Mouse (Mus musculus): ENCODE results near the gene Nags.

The Nags gene

DNA sequence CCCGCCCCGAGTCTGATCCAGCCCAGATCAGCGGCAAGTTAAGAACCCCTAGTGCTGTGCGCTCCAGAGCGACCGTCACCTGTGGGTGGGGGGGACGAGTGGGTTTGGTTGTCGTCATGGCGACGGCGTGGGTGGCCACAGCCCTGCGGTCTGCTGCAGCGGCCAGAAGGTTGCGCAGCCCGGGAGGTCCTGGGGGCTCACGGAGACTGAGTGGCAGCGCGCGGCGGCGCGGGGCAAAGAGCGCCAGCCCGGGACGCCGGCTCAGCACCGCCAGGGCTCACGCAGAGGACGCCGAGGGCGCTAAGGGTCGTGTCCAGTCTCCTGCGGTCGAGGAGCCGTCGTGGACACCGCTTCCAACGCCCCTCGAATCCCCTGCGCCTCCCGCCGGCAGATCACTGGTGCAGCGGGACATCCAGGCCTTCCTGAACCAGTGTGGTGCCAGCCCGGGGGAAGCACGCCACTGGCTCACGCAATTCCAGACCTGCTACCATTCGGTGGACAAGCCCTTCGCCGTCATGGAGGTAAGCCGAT is at the start of gene Nags:
Gene Nags (plus strand): TSS at position 43 of the 531 bp plus-strand sequence.
- DNase-seq (ENCODE audit: low spot score) = no peak

DNA sequence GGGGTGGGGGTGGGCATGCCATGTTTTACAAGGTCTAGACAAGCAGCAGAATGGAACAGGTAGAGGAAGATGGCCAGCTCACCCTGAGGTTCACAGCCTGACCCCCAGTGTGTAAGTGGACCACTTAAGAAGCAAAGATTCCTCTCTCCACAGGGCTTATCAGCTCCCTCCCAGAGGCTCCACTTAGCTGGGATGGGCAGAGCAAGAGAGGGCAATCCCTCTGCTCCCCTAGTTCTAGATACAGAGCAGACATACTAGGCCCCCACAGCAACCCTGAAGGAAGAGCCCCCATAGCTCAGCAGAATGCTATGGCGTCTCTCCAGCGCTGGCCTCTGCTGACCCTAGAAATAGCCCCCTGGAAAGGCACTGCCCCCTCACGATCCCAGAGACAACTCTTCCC is 49.6 kb upstream of the Nags start:
- no peak for DNase-seq (ENCODE audit: low spot score)

DNA sequence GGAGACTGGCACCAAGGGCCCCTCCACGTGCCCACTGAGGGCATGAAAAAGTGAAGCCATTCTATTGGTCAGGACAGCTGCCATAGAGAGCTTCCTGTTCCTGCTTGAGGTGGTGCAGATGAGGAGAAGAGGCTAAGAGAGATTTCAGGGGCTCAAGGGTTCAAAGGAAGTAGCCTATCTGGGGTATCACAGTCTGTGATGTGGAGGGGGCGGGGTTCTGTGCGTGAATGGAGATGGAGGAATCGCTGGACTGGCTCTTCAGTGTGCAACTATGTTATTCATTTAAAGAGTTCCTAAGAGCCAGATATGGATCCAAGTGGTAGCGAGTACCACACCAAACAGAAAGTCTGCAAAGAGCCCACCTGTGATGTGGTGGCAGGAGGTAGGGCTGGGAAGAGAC is 48.9 kb upstream of the Nags start:
- DNase-seq (ENCODE audit: low spot score) = no peak

- peak; percentile 65 for DNase-seq (ENCODE audit: low spot score)
Measured at GRCm38 (mm10) chr11:102096887-102097391, 48.4 kb upstream of the Nags start.

GRCm38 (mm10) chr11:102101219-102101618 is 44.1 kb upstream of the Nags start, which contains the start of gene Ppy:
Ppy (minus strand) TSS chr11:102101319.
- DNase-seq (ENCODE audit: low spot score) = no peak

- DNase-seq (ENCODE audit: low spot score) = peak; percentile 49
Measured at GRCm38 (mm10) chr11:102102485-102103258, 42.6 kb upstream of the Nags start.

DNA sequence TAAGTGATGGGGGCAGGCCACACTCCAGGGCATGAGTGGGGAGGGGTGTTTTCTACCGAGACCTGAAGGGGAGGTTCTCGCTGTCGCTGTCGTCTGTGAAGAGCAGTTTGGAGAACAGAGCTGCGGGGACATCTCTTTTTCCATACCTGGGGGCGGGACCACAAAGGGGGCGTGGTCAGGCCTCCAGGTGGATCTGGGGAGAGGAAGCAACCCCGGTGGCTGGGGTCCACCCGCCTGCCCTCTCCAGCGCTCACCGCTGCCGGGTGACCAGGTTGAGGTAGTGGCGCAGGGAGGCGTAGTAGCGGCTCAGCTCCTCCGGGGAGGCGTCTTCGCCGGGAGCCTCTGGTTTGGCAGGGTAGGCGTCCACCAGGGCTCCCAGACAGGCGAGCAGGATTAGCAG is 38.4 kb upstream of the Nags start:
- no peak for DNase-seq (ENCODE audit: low spot score)

GRCm38 (mm10) chr11:102107732-102108131 is 37.6 kb upstream of the Nags start, which contains the start of gene Pyy:
Pyy (minus strand) TSS chr11:102107832.
- no peak for DNase-seq (ENCODE audit: low spot score)

- no peak for DNase-seq (ENCODE audit: low spot score)
Measured at GRCm38 (mm10) chr11:102111576-102111975, 33.7 kb upstream of the Nags start.

DNA sequence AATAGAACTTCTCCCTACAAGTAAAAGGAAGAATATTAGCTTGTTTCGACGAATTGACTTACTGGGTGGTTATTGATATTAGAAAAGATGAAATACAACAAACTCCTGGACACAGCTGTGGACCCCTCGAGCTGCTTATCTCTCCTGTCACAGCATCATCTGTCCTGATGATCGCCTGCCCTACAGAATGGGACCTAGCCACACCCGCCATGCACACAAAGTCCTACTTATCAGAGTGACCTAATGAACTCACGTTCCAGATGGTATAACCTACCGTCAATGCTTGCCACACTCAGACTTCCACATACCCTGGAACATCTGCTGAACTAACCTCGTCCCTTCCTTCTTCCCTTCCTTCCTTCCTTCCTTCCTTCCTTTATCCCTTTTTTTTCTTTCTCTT is 29.1 kb upstream of the Nags start:
- DNase-seq (ENCODE audit: low spot score) = no peak

DNA sequence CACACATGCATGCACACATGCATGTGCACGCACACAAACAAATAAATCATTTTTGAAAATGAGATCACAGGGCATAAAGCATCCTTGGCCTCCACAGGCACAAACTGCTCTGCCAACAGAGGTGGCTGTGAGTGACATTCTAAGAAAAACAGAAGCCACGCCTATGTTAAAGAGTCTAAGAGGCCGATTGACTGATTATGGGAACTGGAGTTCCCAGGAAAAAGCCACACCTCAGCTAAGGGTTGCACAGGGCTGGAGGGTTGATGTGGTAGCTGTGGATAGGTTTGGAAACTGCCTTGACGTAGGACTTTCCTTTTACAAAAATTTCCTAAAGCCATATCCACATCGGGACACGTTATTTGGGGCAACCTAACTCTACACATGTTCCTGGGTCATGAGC is 27.9 kb upstream of the Nags start:
- no peak for DNase-seq (ENCODE audit: low spot score)

GRCm38 (mm10) chr11:102134516-102134915 is 10.8 kb upstream of the Nags start:
- DNase-seq (ENCODE audit: low spot score) = no peak

GRCm38 (mm10) chr11:102137625-102138446 is 7.5 kb upstream of the Nags start:
- no peak for DNase-seq (ENCODE audit: low spot score)

- DNase-seq (ENCODE audit: low spot score) = peak; percentile 65
Measured at GRCm38 (mm10) chr11:102138447-102138740, 6.9 kb upstream of the Nags start.

GRCm38 (mm10) chr11:102140508-102140907 is 4.8 kb upstream of the Nags start:
- peak; percentile 50 for DNase-seq (ENCODE audit: low spot score)

- no peak for DNase-seq (ENCODE audit: low spot score)
Measured at GRCm38 (mm10) chr11:102142355-102142754, 3.0 kb upstream of the Nags start.

GRCm38 (mm10) chr11:102144957-102145470 is 299 bp upstream of the Nags start:
- no peak for DNase-seq (ENCODE audit: low spot score)

GRCm38 (mm10) chr11:102146005-102146404 is 692 bp downstream of the Nags start:
- no peak for DNase-seq (ENCODE audit: low spot score)

DNA sequence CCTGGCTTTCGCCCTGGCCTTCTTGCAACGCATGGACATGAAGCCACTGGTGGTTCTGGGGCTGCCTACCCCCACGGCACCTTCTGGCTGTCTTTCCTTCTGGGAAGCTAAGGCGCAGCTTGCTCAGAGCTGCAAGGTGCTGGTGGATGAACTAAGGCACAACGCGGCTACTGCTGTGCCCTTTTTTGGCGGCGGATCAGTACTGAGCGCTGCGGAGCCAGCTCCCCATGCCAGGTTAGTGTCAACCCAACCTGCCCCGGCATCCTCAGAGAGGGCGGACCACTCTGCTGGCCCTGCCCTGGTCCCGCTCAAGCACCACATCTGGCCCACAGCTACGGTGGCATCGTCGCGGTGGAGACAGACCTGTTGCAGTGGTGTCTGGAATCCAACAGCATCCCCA is 1.2 kb downstream of the Nags start:
- no peak for DNase-seq (ENCODE audit: low spot score)

DNA sequence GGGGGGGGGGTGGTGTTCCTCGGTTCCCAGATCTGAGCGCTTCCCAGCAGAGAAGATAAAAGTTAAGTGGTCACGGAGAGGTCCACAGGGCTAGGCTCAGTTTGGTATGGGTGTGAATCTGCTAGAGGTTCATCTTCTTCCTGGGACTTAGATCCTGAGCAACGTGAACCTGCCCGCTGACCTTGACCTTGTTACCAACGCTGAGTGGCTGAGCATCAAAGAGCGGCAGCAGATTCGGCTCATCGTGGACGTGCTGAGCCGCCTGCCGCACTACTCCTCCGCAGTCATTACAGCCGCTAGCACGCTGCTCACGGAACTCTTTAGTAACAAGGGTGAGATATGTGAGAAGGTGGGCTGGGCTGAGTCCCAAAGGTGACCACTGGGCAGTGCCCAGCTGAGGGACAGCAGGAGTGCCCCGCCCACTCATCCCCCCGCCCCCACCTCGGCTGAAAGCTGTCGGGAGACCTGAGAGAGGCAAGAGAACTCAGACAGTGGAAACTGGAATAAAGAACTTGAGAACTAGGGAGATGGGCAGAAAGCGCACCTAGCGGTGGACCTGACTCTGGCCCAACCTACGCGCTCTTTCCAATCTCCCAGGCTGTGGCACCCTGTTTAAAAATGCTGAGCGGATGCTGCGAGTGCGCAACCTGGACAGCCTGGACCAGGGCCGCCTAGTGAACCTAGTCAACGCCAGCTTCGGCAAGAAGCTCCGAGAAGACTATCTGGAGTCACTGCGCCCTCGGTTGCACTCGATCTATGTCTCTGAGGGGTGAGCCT is 2.1 kb downstream of the Nags start:
- DNase-seq (ENCODE audit: low spot score) = no peak

GRCm38 (mm10) chr11:102156039-102156785 is 10.9 kb downstream of the Nags start, which contains the start of gene Tmem101:
Tmem101 (minus strand) TSS chr11:102156404.
- DNase-seq (ENCODE audit: low spot score) = peak; percentile 92
